Mouse (Mus musculus) heart, embryonic 16.5 days (tissue): ENCODE results near the gene Il11ra2. TPM values are rescaled to one million over a fixed set of nuclear protein-coding genes. Genes with fewer than 3 reads are reported as not detected.

ENCODE experiments used
- polyA plus RNA-seq: library from polyadenylated mRNA; unstranded; fragments of >200 nt; fragmentation: Nextera tagmentation; extraction: Ambion mirVana; gene quantifications from 2 replicates; pipeline ENCODE4 v1.2.1, GENCODE M21; 2015

Gene Il11ra2
- polyA plus RNA-seq, 1 experiment from 2014 or later, result not detected

Other genes with a start within 250 kb of the Il11ra2 start
- not detected in 2 replicates for gene Gm21586, start 222.5 kb downstream of the Il11ra2 start, polyA plus RNA-seq
- gene Gm2163, start 195.1 kb downstream of the Il11ra2 start, polyA plus RNA-seq, result not detected in 2 replicates
- gene Fam205a2, start 133.7 kb downstream of the Il11ra2 start, polyA plus RNA-seq, result not detected in 2 replicates
- gene Gm10591, start 49.7 kb downstream of the Il11ra2 start, polyA plus RNA-seq, result not detected in 2 replicates
- gene Gm2564, start 32.2 kb downstream of the Il11ra2 start, polyA plus RNA-seq, result 0.25 and 0.92 TPM in 2 replicates
- not detected in 2 replicates for gene Ccl27b, start 6.6 kb downstream of the Il11ra2 start, polyA plus RNA-seq
- gene 4930578G10Rik, start 73.7 kb upstream of the Il11ra2 start, polyA plus RNA-seq, result not detected in 2 replicates
- gene Ccl19, start 94.7 kb upstream of the Il11ra2 start, polyA plus RNA-seq, result 0.59 and 1.1 TPM in 2 replicates
- 51.2 and 59.1 TPM in 2 replicates for gene Ccl21a, start 112.1 kb upstream of the Il11ra2 start, polyA plus RNA-seq
- gene Fam205a1, start 192.0 kb upstream of the Il11ra2 start, polyA plus RNA-seq, result 0.06 TPM in 1 of 2 replicates, not detected in the other
- gene Gm12394, start 194.9 kb upstream of the Il11ra2 start, polyA plus RNA-seq, result 0.04 TPM in 1 of 2 replicates, not detected in the other
- gene Fam205c, start 212.3 kb upstream of the Il11ra2 start, polyA plus RNA-seq, result 0.13 and 0.34 TPM in 2 replicates